Mouse (Mus musculus): ENCODE measurements around the gene Cep57l1.

DNA sequence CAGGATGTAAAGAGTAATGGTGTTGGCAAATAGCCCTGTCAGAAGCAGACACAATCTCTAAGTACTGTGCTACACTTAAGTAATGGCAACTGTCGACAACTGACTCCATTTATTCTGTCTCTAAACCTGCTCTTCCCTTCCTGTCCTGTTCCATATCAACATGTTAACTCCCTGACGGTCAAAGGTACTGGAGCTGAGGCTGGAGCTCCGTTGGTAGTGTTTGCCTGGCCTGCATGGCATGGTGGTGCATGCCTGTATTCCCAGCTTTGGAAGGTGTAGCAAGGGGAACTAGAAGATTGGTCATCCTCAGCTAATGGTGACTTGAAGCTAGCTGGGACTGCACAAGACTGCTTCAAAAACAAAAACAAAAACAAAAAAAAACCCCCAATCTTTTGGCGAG lies 14.2 kb upstream of the Cep57l1 start:
- TF ChIP-seq CTCF (IDR thresholded peaks at IDR 0.05; ENCODE audit: low read depth, low read length) (no peak), POLR2A (IDR thresholded peaks at IDR 0.05; ENCODE audit: borderline replicate concordance, low read depth, low read length) (no peak)
